Mouse (Mus musculus): ENCODE measurements at regions not wholly inside any gene's neighbourhood (a gene's known extent, or its start where the extent isn't known, plus 50 kb on each side); places are given as distances from the start of the nearest gene placed in this dataset.

- H3K4me3 ChIP-seq (replicated peaks; ENCODE audit: extremely low read depth, low read depth, low read length), result peak overlapping the region; percentile 42
- TF ChIP-seq POLR2A (IDR thresholded peaks at IDR 0.05; ENCODE audit: borderline replicate concordance, extremely low read depth, low read depth, low read length) (no peak), CTCF (IDR thresholded peaks at IDR 0.05; ENCODE audit: insufficient read depth, low read length) (no peak)
- H3K4me1 ChIP-seq (ENCODE audit: control insufficient read depth, insufficient read depth, low read length), result peaks cover 3% of the 10 kb centered on the region
- DNase-seq, result no peak
- 31% methylated on average over 10 of the region's 10 CpGs for WGBS
Observed at GRCm38 (mm10) chr19:33056372-33056791, 299.1 kb downstream of the Pten start.

DNA sequence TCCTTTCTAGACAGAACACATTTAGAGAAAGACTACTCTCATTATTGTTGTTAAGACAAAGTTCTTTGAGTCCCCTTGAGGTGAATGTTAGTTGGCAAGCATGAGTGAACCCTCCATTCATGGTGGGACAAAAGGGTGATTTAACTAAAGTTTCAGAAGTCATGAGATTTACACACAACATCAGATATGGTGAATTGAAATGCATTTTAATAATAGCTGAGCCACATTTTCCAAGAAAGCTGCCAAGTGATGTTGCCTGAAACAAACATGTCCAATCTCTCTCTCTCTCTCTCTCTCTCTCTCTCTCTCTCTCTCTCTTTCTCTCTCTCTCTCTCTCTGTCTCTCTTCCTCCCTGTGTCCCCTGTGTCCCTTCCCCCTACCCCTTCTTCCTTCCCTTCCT, 303.7 kb downstream of the Pten start:
- Histone ChIP-seq H3K4me3 (replicated peaks; ENCODE audit: extremely low read depth, low read depth, low read length) (no peak overlapping the region), H3K4me1 (ENCODE audit: control insufficient read depth, insufficient read depth, low read length) (peaks cover 5% of the 10 kb centered on the region)
- DNase-seq, result no peak
- TF ChIP-seq CTCF (IDR thresholded peaks at IDR 0.05; ENCODE audit: insufficient read depth, low read length) (no peak), POLR2A (IDR thresholded peaks at IDR 0.05; ENCODE audit: borderline replicate concordance, extremely low read depth, low read depth, low read length) (no peak)

DNA sequence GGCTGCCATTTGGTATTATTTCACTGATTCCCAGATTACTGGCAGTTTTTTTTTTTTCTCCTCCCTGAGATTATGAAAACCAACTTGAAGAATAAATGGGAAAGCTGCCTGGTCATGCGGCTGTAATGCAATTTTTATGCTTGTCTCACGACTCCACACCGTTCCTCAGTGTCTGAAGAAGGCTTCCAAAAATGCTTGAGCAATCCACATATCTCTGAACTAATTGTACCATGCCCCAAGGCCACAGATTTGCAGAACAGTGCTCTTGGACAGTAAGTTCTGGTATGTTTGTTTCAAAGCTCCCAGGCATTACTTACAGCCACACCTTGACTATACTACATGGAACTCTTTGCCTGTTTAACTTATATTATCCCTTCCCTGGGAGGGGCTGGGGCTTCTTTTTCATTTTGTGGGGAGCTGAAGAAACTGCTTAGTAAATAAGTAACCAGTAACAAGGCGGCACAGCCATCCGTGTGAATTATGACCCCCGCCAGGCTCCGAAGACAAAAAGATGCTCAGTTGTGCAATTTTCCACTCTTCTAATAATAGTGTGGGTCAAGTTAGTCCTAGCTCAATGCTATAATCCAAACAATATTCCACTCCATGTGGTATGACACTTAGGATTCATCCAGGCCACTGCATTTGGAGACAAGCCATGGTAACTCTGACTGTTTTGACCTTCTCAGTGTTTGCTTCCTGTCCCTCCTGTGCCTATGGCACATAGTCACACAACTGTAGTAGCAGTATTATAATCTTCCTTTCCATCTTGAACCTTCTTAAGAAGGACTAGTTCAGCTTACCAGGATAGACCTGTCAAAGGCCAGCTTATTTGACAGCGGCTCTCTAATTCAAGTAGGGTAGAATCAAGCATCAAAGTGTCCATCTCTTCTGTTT, 305.1 kb downstream of the Pten start:
- TF ChIP-seq CTCF (IDR thresholded peaks at IDR 0.05; ENCODE audit: insufficient read depth, low read length) (no peak), POLR2A (IDR thresholded peaks at IDR 0.05; ENCODE audit: borderline replicate concordance, extremely low read depth, low read depth, low read length) (no peak)
- H3K4me3 ChIP-seq (replicated peaks; ENCODE audit: extremely low read depth, low read depth, low read length), result no peak overlapping the region
- no peak for DNase-seq
- peaks cover 2% of the 10 kb centered on the region; the same call in 1 of the 2 replicates for H3K4me1 ChIP-seq (ENCODE audit: control insufficient read depth, insufficient read depth, low read length)
- 61% methylated on average over 8 of the region's 8 CpGs for WGBS

DNA sequence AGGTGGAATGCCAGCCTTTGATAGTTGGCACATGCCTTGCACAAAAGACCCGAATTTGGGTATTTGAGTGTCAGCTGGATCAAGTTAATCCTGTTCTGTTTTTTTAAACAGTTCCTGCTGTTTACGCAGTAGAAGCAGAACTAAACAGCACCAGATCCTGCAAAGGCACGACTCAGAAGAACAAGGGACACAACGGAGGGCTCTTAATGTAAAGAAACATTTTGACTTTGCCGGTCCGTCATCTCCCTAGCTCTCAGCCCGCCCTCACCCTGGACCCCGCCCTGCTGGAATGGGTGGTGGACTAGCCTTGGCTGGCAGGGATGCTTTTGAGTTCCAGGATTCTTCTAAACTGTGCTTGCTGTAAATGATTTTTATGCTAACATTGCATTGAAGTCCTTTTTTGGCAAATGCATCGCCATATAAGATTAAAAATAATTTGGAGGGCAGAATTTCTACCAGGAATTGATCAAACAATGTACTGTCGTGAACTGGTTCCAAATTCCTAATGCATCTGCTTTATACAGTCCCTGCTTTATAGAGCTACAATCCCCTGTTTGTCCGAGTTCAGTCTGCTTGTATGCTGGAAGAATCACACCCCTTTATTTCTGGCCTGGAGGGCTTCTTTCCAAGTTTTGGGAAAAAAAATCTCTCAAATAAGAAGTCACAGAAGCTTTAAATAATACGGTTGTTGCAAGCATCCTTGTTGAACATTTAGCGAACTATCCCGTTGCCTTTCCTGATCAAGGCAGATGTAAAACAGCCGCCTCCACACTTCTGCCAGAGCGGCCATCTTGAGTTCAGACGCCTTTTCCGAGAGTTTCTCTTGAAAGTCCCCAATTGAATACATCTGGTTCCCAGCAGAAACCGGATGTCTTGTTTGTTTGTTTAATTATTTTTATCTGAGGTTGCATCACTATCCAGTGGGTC, 308.2 kb downstream of the Pten start:
- no peak for TF ChIP-seq POLR2A (IDR thresholded peaks at IDR 0.05; ENCODE audit: borderline replicate concordance, extremely low read depth, low read depth, low read length)
- TF ChIP-seq CTCF (IDR thresholded peaks at IDR 0.05; ENCODE audit: insufficient read depth, low read length), result no peak
- Histone ChIP-seq H3K4me1 (ENCODE audit: control insufficient read depth, insufficient read depth, low read length) (peaks cover 2% of the 10 kb centered on the region; the same call in 1 of the 2 replicates), H3K4me3 (replicated peaks; ENCODE audit: extremely low read depth, low read depth, low read length) (no peak overlapping the region)
- DNase-seq, result no peak
- 62% methylated on average over 19 of the region's 19 CpGs for WGBS

- Histone ChIP-seq H3K4me3 (replicated peaks; ENCODE audit: extremely low read depth, low read depth, low read length) (no peak overlapping the region), H3K4me1 (ENCODE audit: control insufficient read depth, insufficient read depth, low read length) (peaks cover 2% of the 10 kb centered on the region; the same call in 1 of the 2 replicates)
- DNase-seq, result no peak
- 71% methylated on average over 11 of the region's 11 CpGs for WGBS
- no peak for TF ChIP-seq POLR2A (IDR thresholded peaks at IDR 0.05; ENCODE audit: borderline replicate concordance, extremely low read depth, low read depth, low read length)
- no peak for TF ChIP-seq CTCF (IDR thresholded peaks at IDR 0.05; ENCODE audit: insufficient read depth, low read length)
Observed at GRCm38 (mm10) chr19:33068351-33068955, 311.2 kb downstream of the Pten start.

DNA sequence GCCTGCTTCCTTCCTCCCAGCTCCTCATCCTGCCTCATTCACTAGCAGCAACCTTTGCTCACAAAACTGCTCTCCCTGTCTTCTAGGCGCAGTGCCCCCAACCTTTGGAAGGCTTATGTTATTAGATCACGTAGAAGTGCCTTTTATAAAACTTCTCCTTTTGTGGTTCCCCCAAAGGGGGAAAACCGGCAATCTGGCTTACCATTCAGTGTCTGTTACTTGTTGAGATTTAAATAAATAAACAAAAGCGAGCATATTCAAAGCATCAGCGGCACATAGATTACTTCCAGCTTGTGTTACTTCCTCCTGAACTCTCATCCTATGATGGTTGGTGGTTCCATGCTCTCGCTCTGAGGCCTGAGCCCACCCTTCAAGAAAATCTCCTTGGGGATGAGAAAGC, 312.5 kb downstream of the Pten start:
- DNase-seq, result no peak
- 33% methylated on average over 6 of the region's 6 CpGs for WGBS
- H3K4me1 ChIP-seq (ENCODE audit: control insufficient read depth, insufficient read depth, low read length), result peaks cover 2% of the 10 kb centered on the region; the same call in 1 of the 2 replicates
- TF ChIP-seq POLR2A (IDR thresholded peaks at IDR 0.05; ENCODE audit: borderline replicate concordance, extremely low read depth, low read depth, low read length) (no peak), CTCF (IDR thresholded peaks at IDR 0.05; ENCODE audit: insufficient read depth, low read length) (no peak)
- H3K4me3 ChIP-seq (replicated peaks; ENCODE audit: extremely low read depth, low read depth, low read length), result no peak overlapping the region

DNA sequence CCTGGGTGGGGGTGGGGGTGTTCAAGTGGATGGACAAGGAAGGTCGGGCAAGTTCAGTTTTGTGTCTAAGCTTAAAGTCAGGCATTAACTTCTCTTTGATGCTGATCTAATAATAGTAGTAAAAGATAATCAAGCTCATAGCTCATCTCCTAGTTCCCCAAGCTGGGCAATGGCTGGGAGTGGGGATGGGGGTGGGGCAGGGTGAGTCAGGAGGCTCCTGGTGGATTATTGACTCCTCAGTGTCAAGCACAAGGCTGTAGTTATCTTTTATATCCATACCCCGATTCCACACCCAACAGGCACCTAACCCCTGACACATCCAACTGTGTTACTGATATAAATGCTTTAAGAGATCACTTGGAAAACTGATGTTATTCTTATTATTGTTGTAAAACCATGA, 315.0 kb downstream of the Pten start:
- H3K4me3 ChIP-seq (replicated peaks; ENCODE audit: extremely low read depth, low read depth, low read length), result no peak overlapping the region
- no peaks in the 10 kb centered on the region; the same call in 1 of the 2 replicates for H3K4me1 ChIP-seq (ENCODE audit: control insufficient read depth, insufficient read depth, low read length)
- WGBS, result 77% methylated on average over 2 of the region's 2 CpGs
- no peak for DNase-seq
- TF ChIP-seq CTCF (IDR thresholded peaks at IDR 0.05; ENCODE audit: insufficient read depth, low read length), result no peak
- no peak for TF ChIP-seq POLR2A (IDR thresholded peaks at IDR 0.05; ENCODE audit: borderline replicate concordance, extremely low read depth, low read depth, low read length)

DNA sequence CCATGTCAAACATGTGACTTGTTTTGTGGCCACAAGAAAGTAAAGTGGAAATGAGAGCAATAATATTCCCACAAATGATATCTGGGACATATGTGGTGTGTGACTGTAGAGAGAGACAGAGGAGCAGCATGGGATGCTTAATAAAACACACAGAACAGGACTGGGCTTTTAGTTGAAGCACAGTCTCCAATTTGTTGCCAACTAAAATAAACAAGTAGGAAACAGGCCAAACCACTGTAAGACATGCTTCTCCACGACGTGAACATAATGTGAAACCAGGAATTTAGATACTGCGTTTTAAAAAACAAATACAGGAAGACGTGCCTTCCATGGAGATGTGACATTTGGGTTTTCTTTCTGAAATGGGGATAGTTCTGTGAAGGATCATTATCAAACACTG, 317.2 kb downstream of the Rnls start:
- TF ChIP-seq CTCF (IDR thresholded peaks at IDR 0.05; ENCODE audit: insufficient read depth, low read length), result no peak
- no peak for TF ChIP-seq POLR2A (IDR thresholded peaks at IDR 0.05; ENCODE audit: borderline replicate concordance, extremely low read depth, low read depth, low read length)
- Histone ChIP-seq H3K4me1 (ENCODE audit: control insufficient read depth, insufficient read depth, low read length) (no peaks in the 10 kb centered on the region), H3K4me3 (replicated peaks; ENCODE audit: extremely low read depth, low read depth, low read length) (no peak overlapping the region)
- WGBS, result 30% methylated on average over 4 of the region's 4 CpGs
- no peak for DNase-seq
